Mouse (Mus musculus) colon, adult 2 months (tissue): Measurements from ENCODE around the gene Olfr1105. TPM values are rescaled to one million over a fixed set of nuclear protein-coding genes. Genes with fewer than 3 reads are reported as not detected.

Experiments
- polyA plus RNA-seq: library from polyadenylated mRNA; depleted of rRNA; stranded (reverse); fragments of >200 nt; gene quantifications from 2 replicates; pipeline ENCODE4 v1.2.3, GENCODE M21; 2012; rRNA removed

Olfr1105 gene
- not detected in 2 replicates for polyA plus RNA-seq

GRCm38 (mm10) chr2:87036431-87036830 lies at the start of gene Olfr1105:
TSS of gene Olfr1105 (minus strand) at chr2:87036531.

GRCm38 (mm10) chr2:87075717-87076116 lies 39.4 kb upstream of the Olfr1105 start, which contains the start of gene Olfr1107:
TSS of gene Olfr1107 (minus strand) at chr2:87075817.

GRCm38 (mm10) chr2:87052173-87052572 lies 15.8 kb upstream of the Olfr1105 start, which contains the start of gene Olfr1106:
TSS of gene Olfr1106 (minus strand) at chr2:87052273.

GRCm38 (mm10) chr2:87026980-87027379 lies 9.4 kb downstream of the Olfr1105 start, which contains the start of gene Olfr1104:
TSS of gene Olfr1104 (minus strand) at chr2:87027080.

GRCm38 (mm10) chr2:86998098-86998497 lies 38.2 kb downstream of the Olfr1105 start, which contains the start of gene Olfr1102:
TSS of gene Olfr1102 (plus strand) at chr2:86998398.

GRCm38 (mm10) chr2:86991121-86991520 lies 45.2 kb downstream of the Olfr1105 start, which contains the start of gene Olfr1101:
TSS of gene Olfr1101 (minus strand) at chr2:86991221.

Other genes starting within 250 kb of the Olfr1105 start
- not detected in 2 replicates for gene Olfr141, start 226.5 kb downstream of the Olfr1105 start, polyA plus RNA-seq
- not detected in 2 replicates for gene Olfr1094, start 211.9 kb downstream of the Olfr1105 start, polyA plus RNA-seq
- gene Olfr1095, start 184.8 kb downstream of the Olfr1105 start, polyA plus RNA-seq = not detected in 2 replicates
- not detected in 2 replicates for gene Gm13723, start 161.7 kb downstream of the Olfr1105 start, polyA plus RNA-seq
- gene Olfr1097, start 144.3 kb downstream of the Olfr1105 start, polyA plus RNA-seq = not detected in 2 replicates
- not detected in 2 replicates for gene Olfr1098, start 112.0 kb downstream of the Olfr1105 start, polyA plus RNA-seq
- not detected in 2 replicates for gene Olfr1099, start 75.8 kb downstream of the Olfr1105 start, polyA plus RNA-seq
- not detected in 2 replicates for gene Olfr1100, start 56.6 kb downstream of the Olfr1105 start, polyA plus RNA-seq
- gene Olfr1101, start 45.3 kb downstream of the Olfr1105 start, polyA plus RNA-seq = not detected in 2 replicates
- gene Olfr1102, start 38.1 kb downstream of the Olfr1105 start, polyA plus RNA-seq = not detected in 2 replicates
- gene Olfr1104, start 9.5 kb downstream of the Olfr1105 start, polyA plus RNA-seq = not detected in 2 replicates
- gene Olfr1106, start 15.7 kb upstream of the Olfr1105 start, polyA plus RNA-seq = not detected in 2 replicates
- gene Olfr1107, start 39.3 kb upstream of the Olfr1105 start, polyA plus RNA-seq = not detected in 2 replicates
- gene Olfr1109, start 59.5 kb upstream of the Olfr1105 start, polyA plus RNA-seq = not detected in 2 replicates
- gene Olfr259, start 78.0 kb upstream of the Olfr1105 start, polyA plus RNA-seq = not detected in 2 replicates
- not detected in 2 replicates for gene Olfr1110, start 103.8 kb upstream of the Olfr1105 start, polyA plus RNA-seq
- gene Olfr1111, start 116.1 kb upstream of the Olfr1105 start, polyA plus RNA-seq = not detected in 2 replicates
- not detected in 2 replicates for gene Olfr1112, start 151.3 kb upstream of the Olfr1105 start, polyA plus RNA-seq
- gene Olfr1113, start 172.4 kb upstream of the Olfr1105 start, polyA plus RNA-seq = not detected in 2 replicates
- gene Olfr1115, start 211.5 kb upstream of the Olfr1105 start, polyA plus RNA-seq = not detected in 2 replicates
- gene Olfr1116, start 231.0 kb upstream of the Olfr1105 start, polyA plus RNA-seq = not detected in 2 replicates